Mouse (Mus musculus): ENCODE measurements around the gene Fads3.
A peak's percentile ranks its signal among the peaks of the same experiment; 100 is the strongest.

The Fads3 gene

GRCm38 (mm10) chr19:10019214-10019760 lies 22.1 kb upstream of the Fads3 start:
- no peak for DNase-seq (ENCODE audit: inconsistent ontology term)

GRCm38 (mm10) chr19:10021981-10022380 lies 19.4 kb upstream of the Fads3 start:
- no peak for DNase-seq (ENCODE audit: inconsistent ontology term)

GRCm38 (mm10) chr19:10022414-10023303 lies 18.7 kb upstream of the Fads3 start:
- peak; percentile 47 for DNase-seq (ENCODE audit: inconsistent ontology term)

GRCm38 (mm10) chr19:10023304-10023758 lies 18.0 kb upstream of the Fads3 start:
- DNase-seq (ENCODE audit: inconsistent ontology term) = no peak

GRCm38 (mm10) chr19:10025169-10025875 lies 16.0 kb upstream of the Fads3 start:
- peak; percentile 61 for DNase-seq (ENCODE audit: inconsistent ontology term)

GRCm38 (mm10) chr19:10029746-10030145 lies 11.6 kb upstream of the Fads3 start:
- no peak for DNase-seq (ENCODE audit: inconsistent ontology term)

DNA sequence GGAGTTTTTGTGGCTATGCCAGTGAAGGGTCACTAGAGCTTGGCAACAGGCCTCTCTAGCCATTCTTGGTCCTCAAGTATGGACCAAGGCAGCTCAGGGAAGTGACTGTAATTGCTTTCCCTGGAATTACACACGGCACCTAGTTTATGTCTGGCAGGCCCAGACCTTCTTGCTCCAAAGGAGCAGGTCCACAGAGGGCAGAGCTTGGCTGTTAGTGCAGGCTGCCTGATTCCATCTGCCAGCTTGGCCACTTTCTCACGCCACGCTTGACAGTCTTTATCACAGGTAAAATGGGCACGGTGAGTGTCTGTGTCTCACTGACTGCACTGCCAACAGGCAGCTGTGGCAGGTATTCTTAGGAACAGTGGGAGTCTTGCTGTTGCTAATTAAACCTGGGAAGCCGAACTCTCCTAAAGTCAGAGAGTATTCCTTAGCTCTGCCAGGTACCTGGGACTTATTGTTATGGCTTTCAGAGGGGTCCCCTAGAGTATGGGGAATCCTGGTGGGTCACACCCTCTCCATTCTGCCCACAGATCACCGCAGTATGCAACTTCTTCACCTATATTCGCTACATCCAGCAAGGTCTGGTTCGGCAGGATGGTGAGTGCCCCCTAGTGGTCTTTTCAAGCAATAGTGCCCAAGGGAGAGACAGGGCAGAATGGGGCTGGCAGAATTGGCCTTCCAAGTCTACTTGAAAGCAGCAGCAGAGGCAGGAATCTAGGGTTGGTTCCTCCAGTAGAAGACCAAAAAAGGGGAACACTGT lies 8.0 kb upstream of the Fads3 start:
- DNase-seq (ENCODE audit: inconsistent ontology term) = no peak

DNA sequence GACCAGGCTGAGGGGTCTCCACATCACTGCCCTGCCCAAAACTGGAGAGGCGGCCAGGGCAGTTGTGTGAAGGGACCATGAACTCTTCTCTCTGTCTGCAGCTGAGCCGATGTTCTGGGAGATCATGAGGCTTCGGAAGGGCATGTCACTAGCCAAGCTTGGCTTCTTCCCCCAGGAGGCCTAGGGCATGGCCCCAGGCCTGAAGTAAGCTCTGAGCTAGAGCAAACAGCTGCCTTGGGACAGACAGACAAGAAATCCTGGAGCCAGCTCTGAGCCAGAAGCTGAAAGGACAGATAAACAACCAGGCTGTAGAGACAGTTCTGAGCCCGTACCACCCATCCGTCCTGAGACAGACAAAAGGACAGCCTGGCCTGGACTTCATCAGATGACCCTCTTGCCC lies 7.0 kb upstream of the Fads3 start:
- no peak for DNase-seq (ENCODE audit: inconsistent ontology term)

- peak; percentile 78 for DNase-seq (ENCODE audit: inconsistent ontology term)
Measured at GRCm38 (mm10) chr19:10034785-10035447, 6.5 kb upstream of the Fads3 start.

- DNase-seq (ENCODE audit: inconsistent ontology term) = no peak
Measured at GRCm38 (mm10) chr19:10037534-10037933, 3.8 kb upstream of the Fads3 start.

DNA sequence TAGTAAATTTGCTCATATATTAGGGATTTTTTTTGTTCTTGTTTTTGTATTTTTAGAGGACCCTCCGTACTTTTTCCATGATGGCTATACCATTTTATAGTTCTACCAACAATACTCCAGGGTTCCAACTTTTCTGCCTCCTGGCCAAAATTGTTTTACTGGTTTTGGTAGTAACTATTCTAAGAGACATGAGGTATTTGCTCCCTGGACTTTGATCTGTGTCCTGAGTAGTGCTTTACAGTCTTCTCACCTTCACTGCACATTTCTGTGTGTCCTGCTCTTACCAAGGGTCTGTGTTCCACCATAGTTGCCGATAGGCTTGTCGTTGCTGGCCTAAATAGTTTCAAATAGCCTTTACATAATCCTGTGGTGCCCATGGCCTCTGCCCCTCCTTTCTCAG lies 3.0 kb upstream of the Fads3 start:
- DNase-seq (ENCODE audit: inconsistent ontology term) = no peak

GRCm38 (mm10) chr19:10038910-10039309 lies 2.5 kb upstream of the Fads3 start:
- peak; percentile 92 for DNase-seq (ENCODE audit: inconsistent ontology term)

DNA sequence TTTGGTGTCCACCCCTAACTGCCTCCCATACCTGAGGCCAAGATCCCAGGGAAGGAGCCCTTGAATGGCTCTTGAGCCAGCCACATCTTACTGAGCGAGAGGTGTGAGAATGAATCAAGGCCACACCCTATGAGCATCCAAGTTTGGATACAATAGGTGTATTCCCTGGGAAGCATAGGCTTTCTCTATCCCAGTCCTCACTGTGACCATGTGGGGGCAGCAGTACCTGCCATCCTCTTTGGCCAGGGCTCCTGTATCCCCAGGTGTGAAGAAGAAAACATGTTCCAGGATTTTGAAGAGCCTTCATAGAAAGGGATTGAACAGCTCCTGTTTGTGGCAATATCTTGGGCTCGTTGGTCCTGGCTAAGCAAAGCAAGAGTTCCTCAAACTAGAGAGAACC lies 1.8 kb upstream of the Fads3 start:
- no peak for DNase-seq (ENCODE audit: inconsistent ontology term)

GRCm38 (mm10) chr19:10040866-10041387 lies 442 bp upstream of the Fads3 start:
- DNase-seq (ENCODE audit: inconsistent ontology term) = no peak

GRCm38 (mm10) chr19:10042232-10042631 lies 863 bp downstream of the Fads3 start:
- DNase-seq (ENCODE audit: inconsistent ontology term) = peak; percentile 81

GRCm38 (mm10) chr19:10042816-10043215 lies 1.4 kb downstream of the Fads3 start:
- no peak for DNase-seq (ENCODE audit: inconsistent ontology term)

- peak; percentile 91 for DNase-seq (ENCODE audit: inconsistent ontology term)
Measured at GRCm38 (mm10) chr19:10043643-10044042, 2.3 kb downstream of the Fads3 start.

DNA sequence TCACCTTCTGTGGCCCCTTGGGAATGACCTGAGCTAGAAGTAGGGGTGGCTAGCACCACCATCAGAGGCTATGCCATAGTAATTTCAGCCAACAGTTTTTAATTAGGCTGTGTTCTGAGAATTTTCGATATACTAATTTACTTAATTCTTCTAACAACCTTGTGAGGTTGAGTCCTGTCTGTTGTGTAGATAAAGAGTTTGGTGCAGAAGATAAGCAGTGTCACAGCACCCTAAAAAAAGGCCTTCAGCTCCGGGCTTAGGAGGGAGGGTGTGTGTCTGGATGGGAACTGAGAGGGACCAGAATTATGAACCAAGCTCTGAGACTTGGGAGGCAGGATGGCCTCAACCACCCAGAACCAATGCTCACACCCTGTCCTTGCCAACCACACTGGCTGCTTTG lies 4.3 kb downstream of the Fads3 start:
- no peak for DNase-seq (ENCODE audit: inconsistent ontology term)

- DNase-seq (ENCODE audit: inconsistent ontology term) = peak; percentile 54
Measured at GRCm38 (mm10) chr19:10046346-10046745, 5.0 kb downstream of the Fads3 start.

GRCm38 (mm10) chr19:10046983-10047382 lies 5.6 kb downstream of the Fads3 start:
- DNase-seq (ENCODE audit: inconsistent ontology term) = no peak

DNA sequence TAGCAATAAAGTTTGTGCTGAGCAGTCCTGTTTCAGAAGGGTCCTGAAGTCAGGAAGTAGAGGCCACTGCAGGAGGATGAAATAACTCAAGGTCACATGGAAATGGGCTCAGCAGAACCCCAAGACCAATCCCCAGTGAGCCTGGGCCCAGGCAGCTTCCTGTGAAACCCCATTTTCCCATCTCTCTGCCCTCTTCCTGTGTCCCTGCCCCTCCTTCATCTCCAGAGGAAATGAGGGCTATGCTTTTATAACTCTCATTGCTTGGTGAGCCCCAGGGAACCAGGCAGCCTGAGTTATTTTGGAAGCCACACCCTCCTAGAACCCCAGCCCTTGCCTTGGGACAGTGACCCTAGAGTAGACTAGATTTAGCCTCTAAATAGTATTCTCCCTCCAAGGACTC lies 8.2 kb downstream of the Fads3 start:
- no peak for DNase-seq (ENCODE audit: inconsistent ontology term)

Measured in Muller cell, postnatal 12 days (primary cell).